13 mouse cellular contexts compared by ENCODE assay signal in the genomic region with DNA sequence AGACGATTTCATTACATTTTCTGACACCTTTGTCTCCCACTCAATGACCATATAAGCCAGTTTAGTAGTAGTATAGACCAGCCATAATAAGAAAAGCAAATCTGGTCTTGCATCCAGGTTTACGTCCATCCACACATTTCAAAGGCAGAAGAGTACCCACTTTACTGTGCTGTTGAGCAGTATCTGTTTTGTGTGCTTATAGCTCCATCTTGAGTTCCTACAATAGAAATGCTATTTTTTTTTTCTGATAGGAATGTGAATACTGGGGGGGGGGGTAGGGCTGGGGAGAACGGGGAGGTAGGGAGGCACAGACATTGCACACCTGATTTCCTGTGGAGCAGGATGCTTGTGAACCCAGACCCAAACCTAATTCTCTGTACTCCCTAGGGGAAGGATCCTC. TPM values are rescaled to one million over a fixed set of nuclear protein-coding genes. Genes with fewer than 3 reads are reported as not detected.
DNase-seq lines count a peak whose midpoint lies in the region; ATAC-seq and TF ChIP-seq lines count a peak whose summit lies in the region.
"Had no signal": no experiment of that assay in that cellular context is flagged by ENCODE, and none has a peak within 500 bp of the region (broad histone marks: within the 10 kb centered on the region; RNA-seq: fewer than 3 reads in every experiment).

No protein-coding gene starts in this region.

- H3K27ac ChIP-seq in left cerebral cortex, adult 2 months = peak overlapping the region; percentile 12; the same call in 1 of the 2 replicates
- H3K27ac ChIP-seq in forebrain, postnatal 0 days (ENCODE audit: low read depth, low read length) = peak overlapping the region; percentile 72; the same call in 1 of the 2 replicates
- no peak overlapping the region for H3K27ac ChIP-seq in neural tube, embryonic 14.5 days (ENCODE audit: low read depth, low read length)

- TF ChIP-seq CTCF in left cerebral cortex, adult 2 months (IDR thresholded peaks at IDR 0.05) = peak; percentile 41
- peak; percentile 74 for TF ChIP-seq CTCF in forebrain, postnatal 0 days (IDR thresholded peaks at IDR 0.05; ENCODE audit: low read depth)

- H3K9ac ChIP-seq in forebrain, postnatal 0 days = peak overlapping the region; percentile 98; the same call in 1 of the 2 replicates
- H3K9ac ChIP-seq in neural tube, embryonic 14.5 days (replicated peaks; ENCODE audit: low read depth, low read length) = 0 out of 2 replicates have a peak overlapping the region, but pooled peaks have one; percentile 21

- intact Hi-C loops in left cerebral cortex, adult 2 months (cut with DNase I) = loop anchor here (1.0 to 10.0 kb wide), 6 partner anchors 51 to 773 kb away; partner anchors contain the start of genes Trim26, Trim39, Znrd1 and Znrd1as
- intact Hi-C loops in left cerebral cortex, postnatal 4 days (cut with DNase I) = loop anchor here (2.0 to 5.0 kb wide), 2 partner anchors 45 to 101 kb away; no protein-coding TSS in a partner anchor

- H3K36me3 ChIP-seq in forebrain, postnatal 0 days (ENCODE audit: insufficient read depth) = no peaks in the 10 kb centered on the region
- no peaks in the 10 kb centered on the region; the same call in 1 of the 2 replicates for H3K36me3 ChIP-seq in neural tube, embryonic 14.5 days (ENCODE audit: control insufficient read depth, insufficient read depth, low read length)

- peak overlapping the region; percentile 84 for H3K4me2 ChIP-seq in forebrain, postnatal 0 days (ENCODE audit: low read depth)
- peak overlapping the region; percentile 84 for H3K4me2 ChIP-seq in neural tube, embryonic 14.5 days (ENCODE audit: low read depth, low read length)

- H3K9me3 ChIP-seq in forebrain, postnatal 0 days (ENCODE audit: low read length) = no peaks in the 10 kb centered on the region
- no peaks in the 10 kb centered on the region for H3K9me3 ChIP-seq in neural tube, embryonic 14.5 days (ENCODE audit: control insufficient read depth, low read length)

- ATAC-seq in forebrain, postnatal 0 days = no peak; the same call in 1 of the 2 replicates
- no peak for ATAC-seq in neural tube, embryonic 14.5 days (ENCODE audit: low read depth)
- ATAC-seq in cerebellum, adult (ENCODE audit: insufficient number of reproducible peaks, low FRiP score, low TSS enrichment) = no peak
- ATAC-seq: activated CD4-positive, CD25-positive, alpha-beta regulatory T cell, adult 4 months had no signal

- peaks cover 7% of the 10 kb centered on the region; the same call in 1 of the 2 replicates for H3K4me1 ChIP-seq in forebrain, postnatal 0 days (ENCODE audit: insufficient read depth)
- H3K4me1 ChIP-seq in neural tube, embryonic 14.5 days (ENCODE audit: control insufficient read depth, insufficient read depth, low read length) = peaks cover 38% of the 10 kb centered on the region

- H3K27me3 ChIP-seq in forebrain, postnatal 0 days (ENCODE audit: insufficient read depth, low read length) = no peaks in the 10 kb centered on the region
- no peaks in the 10 kb centered on the region for H3K27me3 ChIP-seq in neural tube, embryonic 14.5 days (ENCODE audit: control insufficient read depth, insufficient read depth, low read length)

- 19% methylated on average over 3 of the region's 3 CpGs for WGBS in forebrain, postnatal 0 days
- 20% methylated on average over 3 of the region's 3 CpGs for WGBS in neural tube, embryonic 14.5 days

- peak overlapping the region; percentile 83 for H3K4me3 ChIP-seq in left cerebral cortex, adult 2 months
- peak overlapping the region; percentile 95 for H3K4me3 ChIP-seq in forebrain, postnatal 0 days (ENCODE audit: low read depth, low read length)
- peak overlapping the region; percentile 88 for H3K4me3 ChIP-seq in neural tube, embryonic 14.5 days (ENCODE audit: low read depth, low read length)

- DNase-seq in left cerebral cortex, adult 2 months (ENCODE audit: extremely low spot score in 1 of 2, low spot score in 2 of 2) = no peak
- no peak for DNase-seq in left cerebral cortex, postnatal 4 days
- peak; percentile 46 for DNase-seq in Muller cell, postnatal 12 days (ENCODE audit: inconsistent ontology term)
- peak; percentile 69 for DNase-seq in forebrain, postnatal 0 days
- DNase-seq in layer of hippocampus, adult 18-20 months (ENCODE audit: low spot score in 2 of 2) = no peak
- DNase-seq in cerebellum, adult 9-11 months = no peak
- DNase-seq: right cerebral cortex, postnatal 25 days had no signal

RNA-seq across cellular contexts. Expression of gene Gabbr1, which starts 2.2 kb away (rescaled TPM):
- 100 to 1,000 TPM; 687 to 720 TPM for total RNA-seq in left cerebral cortex, adult 2 months (2021)
- total RNA-seq in left cerebral cortex, postnatal 4 days (2021) = 100 to 1,000 TPM; 430 to 482 TPM
- 353 and 416 TPM in 2 replicates for total RNA-seq in forebrain, postnatal 0 days (2014; rRNA removed)
- 58.1 and 80.1 TPM in 2 replicates for polyA plus RNA-seq in forebrain, postnatal 0 days (2015; fragmentation: Nextera tagmentation; extraction: Ambion mirVana)
- 78.9 and 103 TPM in 2 replicates for polyA plus RNA-seq in neural tube, embryonic 14.5 days (2014; fragmentation: Nextera tagmentation; extraction: Ambion mirVana)
- 100 to 1,000 TPM; 683 to 686 TPM for total RNA-seq in layer of hippocampus, adult 18-20 months (2021)

RNA-seq across cellular contexts. Expression of gene Mog, which starts 24.8 kb away (rescaled TPM):
- 10 to 100 TPM; 29.1 to 29.2 TPM for total RNA-seq in left cerebral cortex, adult 2 months (2021)
- under 1 TPM in 1 of 2 experiments, not detected in 1; 0.20 TPM for total RNA-seq in left cerebral cortex, postnatal 4 days (2021)
- not detected in 2 replicates for total RNA-seq in forebrain, postnatal 0 days (2014; rRNA removed)
- 0.53 and 1.1 TPM in 2 replicates for polyA plus RNA-seq in forebrain, postnatal 0 days (2015; fragmentation: Nextera tagmentation; extraction: Ambion mirVana)
- 2.4 and 2.6 TPM in 2 replicates for polyA plus RNA-seq in neural tube, embryonic 14.5 days (2014; fragmentation: Nextera tagmentation; extraction: Ambion mirVana)
- total RNA-seq in layer of hippocampus, adult 18-20 months (2021) = 10 to 100 TPM; 35.8 to 43.1 TPM
- polyA plus RNA-seq: activated CD4-positive, CD25-positive, alpha-beta regulatory T cell, adult 4 months; heart, embryonic 14.5 days had no signal

RNA-seq across cellular contexts. Expression of gene Olfr90, which starts 40.3 kb away (rescaled TPM):
- total RNA-seq in left cerebral cortex, adult 2 months (2021) = under 1 TPM in 1 of 2 experiments, not detected in 1; 0.12 TPM
- total RNA-seq in left cerebral cortex, postnatal 4 days (2021) = not detected
- total RNA-seq in forebrain, postnatal 0 days (2014; rRNA removed) = not detected in 2 replicates
- not detected in 2 replicates for polyA plus RNA-seq in forebrain, postnatal 0 days (2015; fragmentation: Nextera tagmentation; extraction: Ambion mirVana)
- polyA plus RNA-seq in neural tube, embryonic 14.5 days (2014; fragmentation: Nextera tagmentation; extraction: Ambion mirVana) = 0.12 TPM in 1 of 2 replicates, not detected in the other
- total RNA-seq in layer of hippocampus, adult 18-20 months (2021) = not detected
- polyA plus RNA-seq: heart, embryonic 14.5 days; lung, embryonic 16.5 days had no signal

RNA-seq across cellular contexts. Expression of gene Zfp57, which starts 47.0 kb away (rescaled TPM):
- total RNA-seq in left cerebral cortex, adult 2 months (2021) = 10 to 100 TPM; 16.7 to 17.8 TPM
- total RNA-seq in left cerebral cortex, postnatal 4 days (2021) = 100 to 1,000 TPM; 218 to 227 TPM
- 208 and 220 TPM in 2 replicates for total RNA-seq in forebrain, postnatal 0 days (2014; rRNA removed)
- 113 and 148 TPM in 2 replicates for polyA plus RNA-seq in forebrain, postnatal 0 days (2015; fragmentation: Nextera tagmentation; extraction: Ambion mirVana)
- 289 and 326 TPM in 2 replicates for polyA plus RNA-seq in neural tube, embryonic 14.5 days (2014; fragmentation: Nextera tagmentation; extraction: Ambion mirVana)
- 1 to 10 TPM; 8.1 to 8.7 TPM for total RNA-seq in layer of hippocampus, adult 18-20 months (2021)
- polyA plus RNA-seq: activated CD4-positive, CD25-positive, alpha-beta regulatory T cell, adult 4 months had no signal

RNA-seq across cellular contexts. Expression of gene Olfr91, which starts 50.1 kb away (rescaled TPM):
- not detected for total RNA-seq in left cerebral cortex, adult 2 months (2021)
- not detected for total RNA-seq in left cerebral cortex, postnatal 4 days (2021)
- total RNA-seq in forebrain, postnatal 0 days (2014; rRNA removed) = not detected in 2 replicates
- not detected in 2 replicates for polyA plus RNA-seq in forebrain, postnatal 0 days (2015; fragmentation: Nextera tagmentation; extraction: Ambion mirVana)
- 0.13 TPM in 1 of 2 replicates, not detected in the other for polyA plus RNA-seq in neural tube, embryonic 14.5 days (2014; fragmentation: Nextera tagmentation; extraction: Ambion mirVana)
- total RNA-seq in layer of hippocampus, adult 18-20 months (2021) = not detected
- total RNA-seq: layer of hippocampus, postnatal 14 days had no signal
- polyA plus RNA-seq: activated CD4-positive, CD25-positive, alpha-beta regulatory T cell, adult 4 months; heart, embryonic 14.5 days; lung, embryonic 16.5 days had no signal

Comparison
In these comparisons a context has a peak if more than half of its experiments do, and no peak if none do; other contexts are left out.
1. RNA of gene Mog, which starts 24.8 kb away (total RNA-seq): 35.8 to 43.1 TPM in layer of hippocampus, adult 18-20 months and 29.1 to 29.2 TPM in left cerebral cortex, adult 2 months; 0.20 TPM in left cerebral cortex, postnatal 4 days and not detected in forebrain, postnatal 0 days; every median in the first group is over 10 times any median in the second.
2. DNase-seq: peak in Muller cell, postnatal 12 days (single experiment) and forebrain, postnatal 0 days (single experiment); none in left cerebral cortex, adult 2 months (0 of 2), left cerebral cortex, postnatal 4 days (single experiment), layer of hippocampus, adult 18-20 months (0 of 2) and cerebellum, adult 9-11 months (single experiment).
3. Peak in every context shown above with its lines, with median percentiles within 50 percentile points of each other: H3K4me3 ChIP-seq.